Mouse (Mus musculus) MEL (cell line): ENCODE measurements around the gene Epop. TPM values are rescaled to one million over a fixed set of nuclear protein-coding genes. Genes with fewer than 3 reads are reported as not detected.

Source experiments
- DNase-seq: peaks from one replicate; pipeline ENCODE4 v3.0.0; 2011; ENCODE audit warnings: low read depth, low spot score
- H3K27ac ChIP-seq: 2 replicates; pipeline ENCODE4 v1.5.1; 2012; ENCODE audit warnings: low read depth, mild to moderate bottlenecking, control low read depth, low read length, moderate library complexity; ENCODE audit not compliant: control insufficient read depth
- H3K27me3 ChIP-seq, 2 experiments: fragments of 150-350 bp in 1 of 2; sonication (generic) in 1 of 2; 2 replicates each; pipeline ENCODE4 v1.6.1; 2012; ENCODE audit warnings: low read length in 2 of 2, mild to moderate bottlenecking in 2 of 2, improper control_type of control experiment in 1 of 2, moderate library complexity in 1 of 2; ENCODE audit not compliant: insufficient read depth in 2 of 2, control insufficient read depth in 1 of 2
- H3K36me3 ChIP-seq, 2 experiments: 2 replicates each; pipeline ENCODE4 v1.6.1; 2012 to 2014; ENCODE audit warnings: low read length in 2 of 2, improper control_type of control experiment in 1 of 2, inconsistent platforms in 1 of 2, mild to moderate bottlenecking in 1 of 2; ENCODE audit not compliant: insufficient read depth in 2 of 2, control insufficient read depth in 1 of 2
- H3K4me1 ChIP-seq, 2 experiments: fragments of 150-350 bp in 1 of 2; sonication (generic) in 1 of 2; 2 replicates each; pipeline ENCODE4 v1.6.1; 2012; ENCODE audit warnings: low read length in 2 of 2, improper control_type of control experiment in 1 of 2, mild to moderate bottlenecking in 1 of 2; ENCODE audit not compliant: insufficient read depth in 2 of 2, control insufficient read depth in 1 of 2
- H3K4me3 ChIP-seq, 2 experiments: fragments of 150-350 bp in 1 of 2; sonication (generic) in 1 of 2; 2 replicates each; pipeline ENCODE4 v1.5.1; 2012; ENCODE audit warnings: low read depth in 2 of 2, low read length in 2 of 2, mild to moderate bottlenecking in 2 of 2, moderate library complexity in 2 of 2, control low read depth in 1 of 2, improper control_type of control experiment in 1 of 2; ENCODE audit not compliant: control insufficient read depth in 1 of 2, insufficient read depth in 1 of 2
- H3K79me2 ChIP-seq: 2 replicates; pipeline ENCODE4 v1.6.1; 2012; ENCODE audit warnings: mild to moderate bottlenecking, low read length, moderate library complexity; ENCODE audit not compliant: control insufficient read depth, poor library complexity, insufficient read depth
- H3K9ac ChIP-seq: 2 replicates; pipeline ENCODE4 v1.6.1; 2012; ENCODE audit warnings: low read depth, mild to moderate bottlenecking, control low read depth, low read length, moderate library complexity; ENCODE audit not compliant: control insufficient read depth, poor library complexity, severe bottlenecking
- H3K9me3 ChIP-seq: fragments of 150-350 bp; sonication (generic); replicated peaks from 2 replicates; pipeline ENCODE4 v1.6.1; 2012; ENCODE audit warnings: mild to moderate bottlenecking, low read length, improper control_type of control experiment, moderate library complexity; ENCODE audit not compliant: insufficient read depth
- CTCF ChIP-seq, 3 experiments: IDR thresholded peaks in 2 of 3; conservative IDR thresholded peaks in 1 of 3; 2 replicates each; pipeline ENCODE4 v1.5.1; 2011 to 2012; ENCODE audit warnings: low read length in 3 of 3, low read depth in 2 of 3, mild to moderate bottlenecking in 2 of 3, improper control_type of control experiment in 1 of 3, inconsistent platforms in 1 of 3, mixed read lengths in 1 of 3, moderate library complexity in 1 of 3; ENCODE audit not compliant: control insufficient read depth in 1 of 3, insufficient read depth in 1 of 3, poor library complexity in 1 of 3, severe bottlenecking in 1 of 3
- E2F4 ChIP-seq: IDR thresholded peaks from 2 replicates; pipeline ENCODE4 v1.6.1; 2011; ENCODE audit warnings: low read depth, low read length, improper control_type of control experiment, borderline replicate concordance
- ELF1 ChIP-seq: IDR thresholded peaks from 2 replicates; pipeline ENCODE4 v1.6.1; 2014; ENCODE audit warnings: low read depth, mild to moderate bottlenecking, inconsistent platforms, low read length, improper control_type of control experiment, moderate library complexity
- ETS1 ChIP-seq: IDR thresholded peaks from 2 replicates; pipeline ENCODE4 v1.6.1; 2012; ENCODE audit warnings: low read depth, mild to moderate bottlenecking, inconsistent platforms, low read length, improper control_type of control experiment, moderate library complexity
- GATA1 ChIP-seq: IDR thresholded peaks from 2 replicates; pipeline ENCODE4 v1.6.1; 2011; ENCODE audit warnings: low read depth, low read length, improper control_type of control experiment
- HCFC1 ChIP-seq: IDR thresholded peaks from 2 replicates; pipeline ENCODE4 v1.6.1; 2012; ENCODE audit warnings: low read depth, mild to moderate bottlenecking, inconsistent platforms, low read length, improper control_type of control experiment, moderate library complexity
- JUND ChIP-seq: IDR thresholded peaks from 2 replicates; pipeline ENCODE4 v1.6.1; 2011; ENCODE audit warnings: low read depth, mild to moderate bottlenecking, improper control_type of control experiment, low read length
- MAFK ChIP-seq: IDR thresholded peaks from 2 replicates; pipeline ENCODE4 v1.6.1; 2011; ENCODE audit warnings: low read depth, mild to moderate bottlenecking, low read length, improper control_type of control experiment, borderline replicate concordance
- MAZ ChIP-seq: IDR thresholded peaks from 2 replicates; pipeline ENCODE4 v1.6.1; 2012; ENCODE audit warnings: low read depth, mild to moderate bottlenecking, inconsistent platforms, low read length, improper control_type of control experiment
- MYC ChIP-seq: IDR thresholded peaks from 2 replicates; pipeline ENCODE4 v1.6.1; 2011; ENCODE audit warnings: low read depth, mild to moderate bottlenecking, low read length, improper control_type of control experiment, moderate library complexity
- NELFE ChIP-seq: IDR thresholded peaks from 2 replicates; pipeline ENCODE4 v1.6.1; 2011; ENCODE audit warnings: low read depth, low read length, improper control_type of control experiment
- RAD21 ChIP-seq: IDR thresholded peaks from 2 replicates; pipeline ENCODE4 v1.6.1; 2011; ENCODE audit warnings: mild to moderate bottlenecking, low read depth, low read length, improper control_type of control experiment
- RCOR1 ChIP-seq: IDR thresholded peaks from 2 replicates; pipeline ENCODE4 v1.6.1; 2012; ENCODE audit warnings: low read depth, mild to moderate bottlenecking, inconsistent platforms, low read length, improper control_type of control experiment
- SIN3A ChIP-seq: IDR thresholded peaks from 2 replicates; pipeline ENCODE4 v1.6.1; 2012; ENCODE audit warnings: low read length, improper control_type of control experiment, inconsistent platforms
- SMC3 ChIP-seq: IDR thresholded peaks from 2 replicates; pipeline ENCODE4 v1.6.1; 2011; ENCODE audit warnings: low read depth, low read length, improper control_type of control experiment
- TBP ChIP-seq: IDR thresholded peaks from 2 replicates; pipeline ENCODE4 v1.8.0; 2011; ENCODE audit warnings: low read depth, low read length, improper control_type of control experiment
- TCF12 ChIP-seq: IDR thresholded peaks from 2 replicates; pipeline ENCODE4 v1.6.1; 2014; ENCODE audit warnings: low read depth, mild to moderate bottlenecking, inconsistent platforms, low read length, improper control_type of control experiment, moderate library complexity
- USF1 ChIP-seq: IDR thresholded peaks from 2 replicates; pipeline ENCODE4 v1.6.1; 2014; ENCODE audit warnings: low read depth, mild to moderate bottlenecking, inconsistent platforms, low read length, improper control_type of control experiment, moderate library complexity
- USF2 ChIP-seq, 2 experiments: IDR thresholded peaks; 2 replicates each; pipeline ENCODE4 v1.6.1; 2011 to 2012; ENCODE audit warnings: improper control_type of control experiment in 2 of 2, low read length in 2 of 2, borderline replicate concordance in 1 of 2, inconsistent platforms in 1 of 2, low read depth in 1 of 2, mild to moderate bottlenecking in 1 of 2; ENCODE audit not compliant: insufficient read depth in 1 of 2
- ZMIZ1 ChIP-seq: IDR thresholded peaks from 2 replicates; pipeline ENCODE4 v1.6.1; 2012; ENCODE audit warnings: low read depth, mild to moderate bottlenecking, inconsistent platforms, low read length, improper control_type of control experiment, moderate library complexity
- polyA plus RNA-seq, 2 experiments: library from polyadenylated mRNA; stranded (reverse) in 1 of 2; unstranded in 1 of 2; fragments of >175 nt in 1 of 2; fragments of >200 nt in 1 of 2; gene quantifications; 2 replicates each; pipeline versions ENCODE4 v1.2.1 to v1.2.4; 2012; ENCODE audit warnings: low replicate concordance in 2 of 2, low read depth in 1 of 2; ENCODE audit not compliant: insufficient read length in 2 of 2, insufficient read depth in 1 of 2, missing spikeins in 1 of 2
- total RNA-seq: library from RNA; depleted of rRNA; stranded (reverse); fragments of 300-350 nt; gene quantifications from 2 replicates; pipeline ENCODE4 v1.2.3, GENCODE M21; 2012

Epop gene
- total and polyA plus RNA-seq, 3 experiments = not detected

DNA sequence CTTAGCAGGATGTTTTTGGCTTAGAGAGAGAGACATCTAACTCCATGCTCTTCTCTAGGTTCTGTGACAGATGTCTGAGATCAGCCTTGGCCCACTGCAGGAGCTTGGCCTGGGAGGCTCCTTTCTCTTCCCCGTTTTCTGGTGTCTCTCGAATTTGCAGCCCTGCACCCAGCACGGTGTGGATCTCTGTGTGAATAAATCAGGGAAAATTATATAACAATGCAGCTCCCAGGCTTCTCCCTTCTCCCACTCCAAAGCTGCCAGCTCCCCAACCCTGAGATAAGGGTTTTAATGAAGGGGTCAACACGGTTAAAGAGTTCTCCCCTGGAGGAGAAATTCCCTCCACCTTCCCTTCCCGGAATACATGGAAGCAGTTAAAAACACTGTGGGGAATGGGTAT, 2.0 kb upstream of the Epop start:
- Histone ChIP-seq H3K27ac (no peak overlapping the region), H3K36me3 (0 out of 4 replicates have a peak, but pooled peaks cover 0 to 2% of the 10 kb centered on the region in 2 experiments), H3K9me3 (no peaks in the 10 kb centered on the region), H3K9ac (no peak overlapping the region), H3K27me3 (peaks cover 3 to 6% of the 10 kb centered on the region in 2 experiments), H3K79me2 (no peaks in the 10 kb centered on the region), H3K4me3 (no peak overlapping the region), H3K4me1 (peaks cover 0 to 3% of the 10 kb centered on the region in 2 experiments; a peak in 1 of 4 replicates)
- no peak for DNase-seq
- TF ChIP-seq GATA1 = no peak
- TF ChIP-seq MAZ = no peak
- no peak for TF ChIP-seq USF2 (IDR thresholded peaks at IDR 0.05; ENCODE audit: borderline replicate concordance in 1 of 2, insufficient read depth in 1 of 2, low read depth in 1 of 2, low read length in 2 of 2)
- TF ChIP-seq ELF1 = no peak
- TF ChIP-seq SIN3A = no peak
- no peak for TF ChIP-seq E2F4
- TF ChIP-seq MYC = no peak
- TF ChIP-seq CTCF (IDR thresholded peaks at IDR 0.05 in 2 of 3, conservative IDR thresholded peaks at IDR 0.05 in 1 of 3; ENCODE audit: control insufficient read depth in 1 of 3, insufficient read depth in 1 of 3, low read depth in 2 of 3, low read length in 3 of 3, poor library complexity in 1 of 3, severe bottlenecking in 1 of 3) = no peak
- no peak for TF ChIP-seq ETS1
- no peak for TF ChIP-seq ZMIZ1
- TF ChIP-seq RCOR1 = no peak
- TF ChIP-seq TBP = no peak
- TF ChIP-seq JUND = no peak
- TF ChIP-seq NELFE = no peak
- TF ChIP-seq HCFC1 = no peak
- no peak for TF ChIP-seq MAFK
- no peak for TF ChIP-seq TCF12
- TF ChIP-seq RAD21 = no peak

DNA sequence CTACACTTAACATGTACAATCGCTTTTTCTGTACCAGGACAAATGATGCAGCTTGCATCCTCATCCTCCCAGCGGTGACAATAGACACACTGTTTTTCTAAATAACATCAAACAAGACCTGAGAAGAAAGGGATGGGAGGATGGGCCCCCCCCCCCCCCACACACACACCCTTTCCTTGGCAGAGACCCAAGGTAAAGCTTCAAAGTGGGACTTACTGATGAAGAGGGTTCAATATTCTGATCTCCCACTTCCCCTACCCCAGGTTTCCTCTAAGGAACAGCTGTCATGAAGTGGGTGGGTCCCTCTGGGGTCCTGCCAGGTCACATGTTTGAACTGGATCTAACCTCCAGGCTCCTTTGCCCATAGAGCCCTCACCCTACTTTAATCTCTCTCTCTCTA, 1.5 kb upstream of the Epop start:
- H3K4me3 ChIP-seq = no peak overlapping the region
- H3K4me1 ChIP-seq = peaks cover 0 to 3% of the 10 kb centered on the region in 2 experiments; a peak in 1 of 4 replicates
- H3K9me3 ChIP-seq = no peaks in the 10 kb centered on the region
- no peaks in the 10 kb centered on the region for H3K79me2 ChIP-seq
- H3K9ac ChIP-seq = no peak overlapping the region
- H3K27ac ChIP-seq = no peak overlapping the region
- H3K36me3 ChIP-seq = 0 out of 4 replicates have a peak, but pooled peaks cover 0 to 2% of the 10 kb centered on the region in 2 experiments
- no peak for DNase-seq
- H3K27me3 ChIP-seq = peaks cover 3 to 4% of the 10 kb centered on the region in 2 experiments
- TF ChIP-seq SMC3 = no peak
- TF ChIP-seq USF1 = peak; percentile 44; the same call in 1 of the 2 replicates
